Mouse (Mus musculus): ENCODE measurements at regions not wholly inside any gene's neighbourhood (a gene's known extent, or its start where the extent isn't known, plus 50 kb on each side); places are given as distances from the start of the nearest gene placed in this dataset.

GRCm38 (mm10) chr10:46905337-46905736, 1327.7 kb downstream of the Hace1 start:
- no peak for DNase-seq (ENCODE audit: inconsistent age in 2 of 2, low spot score in 1 of 2)

GRCm38 (mm10) chr10:46922527-46923200, 1345.0 kb downstream of the Hace1 start:
- no peak for DNase-seq (ENCODE audit: inconsistent age in 2 of 2, low spot score in 1 of 2)

- no peak for DNase-seq (ENCODE audit: inconsistent age in 2 of 2, low spot score in 1 of 2)
These were observed 1356.7 kb downstream of the Hace1 start for GRCm38 (mm10) chr10:46934311-46934710.

- no peak for DNase-seq (ENCODE audit: inconsistent age in 2 of 2, low spot score in 1 of 2)
These were observed 1358.8 kb downstream of the Hace1 start for GRCm38 (mm10) chr10:46936248-46936970.

GRCm38 (mm10) chr10:46939338-46939737, 1361.7 kb downstream of the Hace1 start:
- DNase-seq (ENCODE audit: inconsistent age in 2 of 2, low spot score in 1 of 2) = no peak

- no peak for DNase-seq (ENCODE audit: inconsistent age in 2 of 2, low spot score in 1 of 2)
These were observed 1362.2 kb downstream of the Hace1 start for GRCm38 (mm10) chr10:46939819-46940218.

- no peak for DNase-seq (ENCODE audit: inconsistent age in 2 of 2, low spot score in 1 of 2)
These were observed 1375.3 kb downstream of the Hace1 start for GRCm38 (mm10) chr10:46952940-46953339.

GRCm38 (mm10) chr10:46954701-46955100, 1377.1 kb downstream of the Hace1 start:
- no peak for DNase-seq (ENCODE audit: inconsistent age in 2 of 2, low spot score in 1 of 2)

- DNase-seq (ENCODE audit: inconsistent age in 2 of 2, low spot score in 1 of 2) = no peak
These were observed 1402.8 kb downstream of the Hace1 start for GRCm38 (mm10) chr10:46980410-46980809.

- DNase-seq (ENCODE audit: inconsistent age in 2 of 2, low spot score in 1 of 2) = no peak
These were observed 1422.1 kb downstream of the Hace1 start for GRCm38 (mm10) chr10:46999701-47000100.

- no peak for DNase-seq (ENCODE audit: inconsistent age in 2 of 2, low spot score in 1 of 2)
These were observed 1451.1 kb downstream of the Hace1 start for GRCm38 (mm10) chr10:47028765-47029164.

- no peak for DNase-seq (ENCODE audit: inconsistent age in 2 of 2, low spot score in 1 of 2)
These were observed 1477.0 kb downstream of the Hace1 start for GRCm38 (mm10) chr10:47054672-47055071.

GRCm38 (mm10) chr10:47102551-47102950, 1524.9 kb downstream of the Hace1 start:
- DNase-seq (ENCODE audit: inconsistent age in 2 of 2, low spot score in 1 of 2) = peak in 1 of 2 experiments; percentile 28
